Mouse (Mus musculus): ENCODE data around the gene Efna4. TPM values are rescaled to one million over a fixed set of nuclear protein-coding genes. Genes with fewer than 3 reads are reported as not detected.

Efna4 gene
- 12.3 and 13.4 TPM in 2 replicates for polyA plus RNA-seq (2012; rRNA removed)

DNA sequence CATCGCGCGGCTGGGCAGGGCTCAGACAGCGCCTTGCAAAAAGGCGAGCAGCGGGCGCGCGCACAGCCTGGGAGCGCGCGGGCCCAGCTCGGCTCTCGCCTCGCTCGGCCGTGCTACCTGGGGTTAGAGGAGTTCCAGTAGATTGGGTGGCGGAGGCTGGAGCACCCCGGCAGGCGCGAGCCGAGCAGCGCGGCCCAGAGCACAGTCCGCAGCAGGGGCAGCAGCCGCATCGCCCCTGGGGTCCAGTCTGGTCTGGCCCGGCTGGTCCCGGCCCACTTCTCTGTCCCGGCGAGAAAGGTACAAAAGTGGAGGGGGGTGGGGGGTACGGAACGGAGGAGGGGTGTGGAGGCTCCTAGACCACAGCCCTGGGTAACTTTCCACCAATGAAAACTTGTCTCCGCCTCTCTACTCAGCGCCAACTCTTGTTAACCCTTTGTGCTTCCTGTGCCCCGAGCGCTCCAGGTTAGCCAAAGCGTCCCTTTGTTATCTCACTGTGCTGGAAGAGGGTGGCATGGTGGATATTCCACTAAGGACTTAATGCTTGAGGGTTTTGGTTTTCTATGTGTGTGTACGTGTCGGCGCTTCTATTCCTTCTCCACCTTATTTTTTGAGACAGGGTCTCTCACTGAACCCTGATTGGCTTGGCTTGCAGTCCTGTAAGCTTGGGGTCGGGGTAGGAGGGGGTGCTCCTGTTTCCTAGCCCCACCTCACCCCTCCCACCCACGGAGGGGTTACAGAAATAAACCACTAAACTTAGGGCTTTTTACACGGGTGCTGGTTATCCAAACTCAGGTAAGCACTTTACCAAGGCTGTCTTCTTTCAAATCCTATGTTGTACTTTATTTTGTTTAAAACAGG, at the start of gene Efna4:
Gene Efna4 (minus strand): TSS at position 308 of the 858 bp plus-strand sequence.

GRCm38 (mm10) chr3:89365153-89365485, 27.3 kb upstream of the Efna4 start, which contains the start of gene Dcst1:
Gene Dcst1 (minus strand): TSS chr3:89365253.

DNA sequence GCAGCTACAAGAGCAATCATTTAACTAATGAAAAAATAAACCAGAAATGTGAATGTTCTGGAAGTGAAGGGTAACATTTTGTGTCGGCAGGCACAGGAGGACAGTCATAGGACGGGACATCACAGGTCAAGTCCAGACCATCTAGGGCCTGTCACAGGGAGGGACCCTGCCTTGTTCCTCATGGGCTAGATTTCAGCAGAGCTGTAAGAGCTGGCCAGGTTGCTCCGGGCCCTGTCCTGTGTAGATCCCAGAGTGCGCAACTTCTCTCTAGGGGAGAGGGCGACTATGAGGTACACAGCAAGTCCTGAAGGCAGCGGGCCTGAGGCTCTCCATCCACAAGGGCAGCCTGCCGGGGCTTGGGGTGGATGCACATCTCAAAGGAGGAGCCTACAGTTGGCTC, 23.8 kb upstream of the Efna4 start, which contains the start of gene Dcst2:
Gene Dcst2 (plus strand): TSS at position 301 of the 400 bp plus-strand sequence.

GRCm38 (mm10) chr3:89349869-89350501, 12.2 kb upstream of the Efna4 start, which contains the start of gene Adam15:
Gene Adam15 (minus strand): TSS chr3:89349996.

DNA sequence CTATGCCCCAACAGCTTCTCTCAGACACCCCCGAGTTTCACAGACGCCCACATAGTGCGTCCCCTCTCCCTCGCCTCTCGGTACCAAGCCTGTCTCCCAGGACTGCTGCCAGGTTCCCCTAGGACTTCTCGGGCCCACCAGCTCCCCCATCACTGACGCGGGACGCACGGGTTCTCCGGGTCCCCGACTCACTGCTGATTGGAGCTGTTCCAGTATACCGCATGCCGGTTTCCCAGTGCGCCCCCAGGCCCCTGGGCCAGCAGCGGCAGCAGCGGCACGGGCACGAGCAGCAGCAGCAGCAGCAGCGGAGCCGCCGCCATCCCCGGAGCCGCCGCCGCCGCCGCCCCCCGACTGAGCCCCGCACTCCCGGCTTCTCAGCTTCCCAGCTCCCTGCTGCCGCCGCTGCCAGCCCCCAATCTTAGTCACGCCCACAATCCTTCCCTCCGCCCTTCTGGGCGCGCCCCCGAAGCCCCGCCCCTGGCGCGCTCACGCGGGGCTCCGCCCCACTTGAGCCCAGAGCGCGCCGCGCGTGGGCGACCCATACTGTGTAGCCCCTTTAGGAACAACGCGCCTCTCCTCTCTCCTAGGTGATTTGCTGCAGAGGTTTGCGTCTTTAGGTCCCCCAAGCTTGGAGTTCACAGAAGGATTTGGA, 15.2 kb downstream of the Efna4 start, which contains the start of gene Efna3:
Gene Efna3 (minus strand): TSS at position 452 of the 652 bp plus-strand sequence.

Other genes with a start within 250 kb of the Efna4 start
- gene Rusc1, start 244.7 kb downstream of the Efna4 start, polyA plus RNA-seq (2012; rRNA removed): 138 and 142 TPM in 2 replicates
- gene Gm43738, start 236.9 kb downstream of the Efna4 start, polyA plus RNA-seq (2012; rRNA removed): 0.07 TPM in 1 of 2 replicates, not detected in the other
- gene Fdps, start 236.1 kb downstream of the Efna4 start, polyA plus RNA-seq (2012; rRNA removed): 301 and 321 TPM in 2 replicates
- gene Pklr, start 201.9 kb downstream of the Efna4 start, polyA plus RNA-seq (2012; rRNA removed): 0.15 and 0.17 TPM in 2 replicates
- 66.1 and 76.8 TPM in 2 replicates for gene Hcn3, start 177.8 kb downstream of the Efna4 start, polyA plus RNA-seq (2012; rRNA removed)
- 79.8 and 84.1 TPM in 2 replicates for gene Clk2, start 173.2 kb downstream of the Efna4 start, polyA plus RNA-seq (2012; rRNA removed)
- gene Scamp3, start 160.6 kb downstream of the Efna4 start, polyA plus RNA-seq (2012; rRNA removed): 116 and 120 TPM in 2 replicates
- gene Fam189b, start 154.9 kb downstream of the Efna4 start, polyA plus RNA-seq (2012; rRNA removed): 67.2 and 68.9 TPM in 2 replicates
- 49.4 and 52.2 TPM in 2 replicates for gene Gba, start 135.1 kb downstream of the Efna4 start, polyA plus RNA-seq (2012; rRNA removed)
- gene Thbs3, start 122.8 kb downstream of the Efna4 start, polyA plus RNA-seq (2012; rRNA removed): 223 and 225 TPM in 2 replicates
- 145 and 148 TPM in 2 replicates for gene Mtx1, start 110.9 kb downstream of the Efna4 start, polyA plus RNA-seq (2012; rRNA removed)
- 4.5 and 5.8 TPM in 2 replicates for gene Muc1, start 109.0 kb downstream of the Efna4 start, polyA plus RNA-seq (2012; rRNA removed)
- gene Krtcap2, start 92.1 kb downstream of the Efna4 start, polyA plus RNA-seq (2012; rRNA removed): 101 TPM in 2 replicates
- 113 and 137 TPM in 2 replicates for gene Trim46, start 91.7 kb downstream of the Efna4 start, polyA plus RNA-seq (2012; rRNA removed)
- gene Dpm3, start 78.7 kb downstream of the Efna4 start, polyA plus RNA-seq (2012; rRNA removed): 140 and 171 TPM in 2 replicates
- gene Slc50a1, start 67.5 kb downstream of the Efna4 start, polyA plus RNA-seq (2012; rRNA removed): 53.7 and 53.8 TPM in 2 replicates
- gene Efna1, start 56.9 kb downstream of the Efna4 start, polyA plus RNA-seq (2012; rRNA removed): 7.8 and 8.6 TPM in 2 replicates
- gene Efna3, start 15.1 kb downstream of the Efna4 start, polyA plus RNA-seq (2012; rRNA removed): 94.2 and 96.9 TPM in 2 replicates
- gene Adam15, start 12.0 kb upstream of the Efna4 start, polyA plus RNA-seq (2012; rRNA removed): 103 and 104 TPM in 2 replicates
- gene Dcst2, start 23.9 kb upstream of the Efna4 start, polyA plus RNA-seq (2012; rRNA removed): 0.28 and 0.30 TPM in 2 replicates
- gene Dcst1, start 27.2 kb upstream of the Efna4 start, polyA plus RNA-seq (2012; rRNA removed): 0.07 and 0.17 TPM in 2 replicates
- gene Zbtb7b, start 56.7 kb upstream of the Efna4 start, polyA plus RNA-seq (2012; rRNA removed): 3.4 and 3.7 TPM in 2 replicates
- 3.1 and 3.7 TPM in 2 replicates for gene Lenep, start 64.8 kb upstream of the Efna4 start, polyA plus RNA-seq (2012; rRNA removed)
- gene Flad1, start 73.8 kb upstream of the Efna4 start, polyA plus RNA-seq (2012; rRNA removed): 40.6 and 41.9 TPM in 2 replicates
- 57.5 and 61.0 TPM in 2 replicates for gene Cks1b, start 80.4 kb upstream of the Efna4 start, polyA plus RNA-seq (2012; rRNA removed)
- 19.4 and 22.6 TPM in 2 replicates for gene Shc1, start 80.4 kb upstream of the Efna4 start, polyA plus RNA-seq (2012; rRNA removed)
- 65.5 and 66.0 TPM in 2 replicates for gene Pygo2, start 92.2 kb upstream of the Efna4 start, polyA plus RNA-seq (2012; rRNA removed)
- 10.4 and 13.0 TPM in 2 replicates for gene Pbxip1, start 98.7 kb upstream of the Efna4 start, polyA plus RNA-seq (2012; rRNA removed)
- 110 and 117 TPM in 2 replicates for gene Pmvk, start 116.5 kb upstream of the Efna4 start, polyA plus RNA-seq (2012; rRNA removed)
- 12.9 and 13.2 TPM in 2 replicates for gene Kcnn3, start 182.1 kb upstream of the Efna4 start, polyA plus RNA-seq (2012; rRNA removed)